Mouse (Mus musculus): ENCODE results near the gene Gna14. TPM values are rescaled to one million over a fixed set of nuclear protein-coding genes. Genes with fewer than 3 reads are reported as not detected.

Gna14 gene
- polyA plus RNA-seq, 1 experiment: 3.4 TPM

DNA sequence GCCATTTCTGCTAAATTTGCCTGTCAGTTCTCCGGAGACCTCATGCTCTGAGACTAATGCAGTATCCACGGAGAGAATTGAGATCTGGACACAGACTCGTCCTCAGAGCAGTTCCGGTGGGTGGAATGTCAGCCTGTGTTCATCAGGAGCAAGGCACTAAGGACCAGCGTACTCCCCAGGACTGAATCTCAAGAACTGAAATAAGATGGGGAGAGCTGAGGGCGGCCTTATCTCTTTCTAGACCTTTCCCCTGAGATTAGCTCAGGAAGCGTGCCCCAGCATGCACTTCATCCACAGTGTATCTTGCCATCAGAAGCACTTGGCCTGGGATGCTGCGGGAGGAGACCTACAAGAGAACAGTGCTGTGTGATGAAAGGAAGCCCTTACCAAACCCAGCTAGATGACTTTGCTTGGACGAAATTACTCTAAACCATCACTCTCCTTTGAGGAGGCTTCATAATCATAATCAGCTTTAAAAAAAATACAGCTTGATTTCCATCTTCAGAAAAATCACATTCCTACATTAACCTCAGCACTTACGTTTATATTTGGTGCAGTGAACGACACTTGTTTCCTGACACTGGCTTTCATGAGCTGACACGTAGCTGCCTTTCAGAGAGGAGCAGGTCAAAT lies 41.9 kb downstream of the Gna14 start:
- H3K36me3 ChIP-seq (ENCODE audit: control insufficient read depth, insufficient read depth, low read length): no peaks in the 10 kb centered on the region
- H3K27me3 ChIP-seq (ENCODE audit: control insufficient read depth, insufficient read depth, low read length): no peaks in the 10 kb centered on the region
- no peak for TF ChIP-seq POLR2A (IDR thresholded peaks at IDR 0.05; ENCODE audit: control insufficient read depth, extremely low read depth, insufficient read depth, low read length, poor library complexity)
- no peak for TF ChIP-seq CTCF (IDR thresholded peaks at IDR 0.05; ENCODE audit: borderline replicate concordance, control insufficient read depth, extremely low read depth, insufficient read depth, low read length, poor library complexity)
- H3K4me1 ChIP-seq (replicated peaks; ENCODE audit: control insufficient read depth, insufficient read depth, low read length): no peaks in the 10 kb centered on the region
- H3K27ac ChIP-seq (ENCODE audit: control insufficient read depth, insufficient read depth, low read length): no peak overlapping the region
- no peak for DNase-seq
- WGBS: 87% methylated on average over 12 of the region's 12 CpGs
- no peak overlapping the region for H3K4me3 ChIP-seq (ENCODE audit: control insufficient read depth, insufficient read depth, low read length)

DNA sequence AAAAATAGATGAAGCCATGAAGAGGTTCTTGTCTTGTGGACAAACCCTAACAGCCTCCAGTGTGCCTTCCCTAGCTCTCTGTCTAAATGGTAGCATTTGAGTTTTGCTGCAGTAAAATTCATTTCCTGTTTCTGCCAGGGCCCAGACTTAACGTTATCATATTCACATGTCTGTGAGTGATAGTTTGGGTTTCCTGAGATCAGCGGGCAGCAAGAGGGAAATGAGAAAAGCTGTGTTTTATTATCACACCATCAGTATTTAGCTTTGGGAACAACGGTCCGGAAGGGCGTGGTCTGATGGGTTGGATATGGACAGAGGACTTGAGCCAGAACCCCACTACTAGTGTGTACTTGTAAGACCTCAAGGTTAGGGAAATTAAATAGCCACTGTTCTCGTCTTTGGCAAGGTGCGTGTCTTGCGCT lies 42.6 kb downstream of the Gna14 start:
- 36% methylated on average over 8 of the region's 8 CpGs for WGBS
- TF ChIP-seq CTCF (IDR thresholded peaks at IDR 0.05; ENCODE audit: borderline replicate concordance, control insufficient read depth, extremely low read depth, insufficient read depth, low read length, poor library complexity) (no peak), POLR2A (IDR thresholded peaks at IDR 0.05; ENCODE audit: control insufficient read depth, extremely low read depth, insufficient read depth, low read length, poor library complexity) (no peak)
- DNase-seq: no peak
- Histone ChIP-seq H3K27ac (ENCODE audit: control insufficient read depth, insufficient read depth, low read length) (no peak overlapping the region), H3K36me3 (ENCODE audit: control insufficient read depth, insufficient read depth, low read length) (no peaks in the 10 kb centered on the region), H3K4me1 (replicated peaks; ENCODE audit: control insufficient read depth, insufficient read depth, low read length) (no peaks in the 10 kb centered on the region), H3K4me3 (ENCODE audit: control insufficient read depth, insufficient read depth, low read length) (no peak overlapping the region), H3K27me3 (ENCODE audit: control insufficient read depth, insufficient read depth, low read length) (no peaks in the 10 kb centered on the region)

DNA sequence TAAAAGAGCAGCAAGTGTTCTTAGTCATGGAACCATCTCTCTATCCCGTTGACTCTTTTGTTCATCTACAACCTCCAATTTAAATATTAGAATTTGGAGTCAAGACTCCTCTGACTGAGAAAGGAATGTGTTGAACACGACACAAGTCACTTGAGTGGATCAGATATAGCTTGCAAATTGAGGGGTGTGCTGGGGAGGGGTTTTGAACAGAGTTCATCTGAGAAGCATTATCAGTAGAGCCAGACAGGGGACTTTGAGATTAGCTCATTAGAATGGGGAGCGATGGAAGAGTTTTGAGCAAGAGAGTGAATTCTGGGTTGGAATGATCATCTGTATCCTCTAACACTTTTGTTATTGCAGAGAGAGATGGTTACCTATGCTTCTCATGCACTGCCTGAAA lies 46.5 kb downstream of the Gna14 start:
- Histone ChIP-seq H3K4me3 (ENCODE audit: control insufficient read depth, insufficient read depth, low read length) (no peak overlapping the region), H3K27ac (ENCODE audit: control insufficient read depth, insufficient read depth, low read length) (no peak overlapping the region), H3K36me3 (ENCODE audit: control insufficient read depth, insufficient read depth, low read length) (no peaks in the 10 kb centered on the region), H3K27me3 (ENCODE audit: control insufficient read depth, insufficient read depth, low read length) (no peaks in the 10 kb centered on the region), H3K4me1 (replicated peaks; ENCODE audit: control insufficient read depth, insufficient read depth, low read length) (no peaks in the 10 kb centered on the region)
- no peak for DNase-seq
- WGBS: 97% methylated on average over 3 of the region's 3 CpGs
- TF ChIP-seq CTCF (IDR thresholded peaks at IDR 0.05; ENCODE audit: borderline replicate concordance, control insufficient read depth, extremely low read depth, insufficient read depth, low read length, poor library complexity): no peak
- TF ChIP-seq POLR2A (IDR thresholded peaks at IDR 0.05; ENCODE audit: control insufficient read depth, extremely low read depth, insufficient read depth, low read length, poor library complexity): no peak

DNA sequence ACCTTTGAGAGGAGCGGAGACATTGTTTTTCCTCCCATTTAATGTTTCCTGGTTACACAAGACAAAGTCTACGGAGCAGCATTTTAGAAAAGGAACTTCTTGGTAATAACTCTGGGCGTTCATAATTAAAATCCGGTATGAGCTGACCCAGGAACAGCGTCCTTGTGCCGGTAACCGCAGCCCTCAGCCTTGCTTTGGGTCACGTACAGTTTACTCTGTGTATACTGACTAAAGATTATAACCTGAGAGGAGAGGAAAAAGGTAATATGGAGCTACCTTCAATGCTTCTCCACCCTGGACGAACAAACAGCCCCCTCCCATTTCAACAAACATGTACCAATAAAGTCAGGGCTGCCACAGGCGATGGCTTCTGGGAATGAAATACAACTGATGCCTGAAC lies 48.7 kb downstream of the Gna14 start:
- DNase-seq: no peak
- H3K4me3 ChIP-seq (ENCODE audit: control insufficient read depth, insufficient read depth, low read length): no peak overlapping the region
- 97% methylated on average over 10 of the region's 10 CpGs for WGBS
- H3K36me3 ChIP-seq (ENCODE audit: control insufficient read depth, insufficient read depth, low read length): no peaks in the 10 kb centered on the region
- TF ChIP-seq CTCF (IDR thresholded peaks at IDR 0.05; ENCODE audit: borderline replicate concordance, control insufficient read depth, extremely low read depth, insufficient read depth, low read length, poor library complexity): no peak
- TF ChIP-seq POLR2A (IDR thresholded peaks at IDR 0.05; ENCODE audit: control insufficient read depth, extremely low read depth, insufficient read depth, low read length, poor library complexity): no peak
- H3K4me1 ChIP-seq (replicated peaks; ENCODE audit: control insufficient read depth, insufficient read depth, low read length): no peaks in the 10 kb centered on the region
- H3K27ac ChIP-seq (ENCODE audit: control insufficient read depth, insufficient read depth, low read length): no peak overlapping the region
- no peaks in the 10 kb centered on the region for H3K27me3 ChIP-seq (ENCODE audit: control insufficient read depth, insufficient read depth, low read length)

DNA sequence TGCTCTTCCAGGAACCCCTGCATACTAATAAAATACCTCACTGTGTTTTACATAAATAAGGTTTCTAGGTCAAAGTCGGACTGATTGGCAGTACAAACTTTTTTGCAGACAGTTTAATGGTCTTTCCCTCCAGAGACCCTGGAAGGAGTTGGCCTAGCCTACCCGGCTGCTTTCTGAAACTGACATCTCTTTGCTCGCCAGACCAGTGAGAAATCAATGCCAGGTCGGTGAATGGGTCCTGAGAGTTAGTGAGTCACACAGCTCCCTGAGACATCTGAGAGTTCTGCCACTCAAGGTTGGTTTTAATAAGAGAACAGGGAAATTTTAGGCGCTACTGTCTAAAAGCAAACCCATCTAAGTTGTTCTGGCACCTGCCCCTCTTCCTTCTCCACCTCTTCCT lies 49.1 kb downstream of the Gna14 start:
- WGBS: 90% methylated on average over 5 of the region's 5 CpGs

DNA sequence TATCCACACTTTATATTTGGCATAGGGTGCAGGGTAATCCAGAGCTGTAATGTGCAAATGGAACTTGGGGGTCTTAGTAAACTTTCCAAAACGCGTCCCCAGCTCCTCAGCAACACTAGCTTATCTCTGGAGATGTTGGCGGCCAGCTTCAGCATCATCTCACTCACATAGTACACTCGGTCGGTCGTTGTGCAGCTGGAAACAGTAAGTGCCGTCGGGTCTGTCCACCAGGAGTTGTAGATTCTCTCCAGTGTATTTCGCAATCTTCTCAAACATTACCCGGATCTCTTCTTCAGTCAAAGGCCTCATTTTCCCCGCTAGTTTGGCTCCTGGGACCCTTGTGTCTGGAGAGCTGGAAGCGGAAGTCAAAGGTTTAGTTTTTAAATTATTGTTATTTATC lies 55.2 kb downstream of the Gna14 start:
- no peak for DNase-seq
- Histone ChIP-seq H3K27ac (ENCODE audit: control insufficient read depth, insufficient read depth, low read length) (no peak overlapping the region), H3K4me3 (ENCODE audit: control insufficient read depth, insufficient read depth, low read length) (no peak overlapping the region), H3K27me3 (ENCODE audit: control insufficient read depth, insufficient read depth, low read length) (no peaks in the 10 kb centered on the region), H3K36me3 (ENCODE audit: control insufficient read depth, insufficient read depth, low read length) (no peaks in the 10 kb centered on the region), H3K4me1 (replicated peaks; ENCODE audit: control insufficient read depth, insufficient read depth, low read length) (no peaks in the 10 kb centered on the region)
- TF ChIP-seq CTCF (IDR thresholded peaks at IDR 0.05; ENCODE audit: borderline replicate concordance, control insufficient read depth, extremely low read depth, insufficient read depth, low read length, poor library complexity) (no peak), POLR2A (IDR thresholded peaks at IDR 0.05; ENCODE audit: control insufficient read depth, extremely low read depth, insufficient read depth, low read length, poor library complexity) (no peak)
- WGBS: 94% methylated on average over 12 of the region's 12 CpGs

More for the DNA sequence above, 49.1 kb downstream of the Gna14 start:
- DNase-seq: no peak
- Histone ChIP-seq H3K36me3 (ENCODE audit: control insufficient read depth, insufficient read depth, low read length) (no peaks in the 10 kb centered on the region), H3K27me3 (ENCODE audit: control insufficient read depth, insufficient read depth, low read length) (no peaks in the 10 kb centered on the region), H3K27ac (ENCODE audit: control insufficient read depth, insufficient read depth, low read length) (no peak overlapping the region), H3K4me3 (ENCODE audit: control insufficient read depth, insufficient read depth, low read length) (no peak overlapping the region), H3K4me1 (replicated peaks; ENCODE audit: control insufficient read depth, insufficient read depth, low read length) (no peaks in the 10 kb centered on the region)
- TF ChIP-seq CTCF (IDR thresholded peaks at IDR 0.05; ENCODE audit: borderline replicate concordance, control insufficient read depth, extremely low read depth, insufficient read depth, low read length, poor library complexity) (no peak), POLR2A (IDR thresholded peaks at IDR 0.05; ENCODE audit: control insufficient read depth, extremely low read depth, insufficient read depth, low read length, poor library complexity) (no peak)

DNA sequence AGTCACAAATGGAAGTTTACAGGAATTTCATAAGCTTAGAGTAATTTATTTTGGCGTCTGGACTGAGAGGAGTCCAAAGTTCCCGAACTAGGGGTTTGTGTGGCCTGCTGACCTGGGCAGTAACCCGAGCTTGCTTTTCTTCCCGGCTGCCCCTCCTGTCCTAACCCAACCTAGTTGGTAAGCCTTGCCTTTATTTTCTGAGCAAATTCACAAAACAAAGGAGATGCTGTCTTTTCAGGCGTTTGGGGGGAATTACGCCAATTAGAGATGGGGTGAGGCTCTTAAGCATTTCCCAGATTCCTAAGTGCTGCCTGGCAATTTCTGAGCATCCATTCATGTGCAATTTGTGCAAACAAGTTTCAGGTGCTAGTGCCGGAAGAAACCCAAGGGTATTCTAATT lies 55.9 kb downstream of the Gna14 start:
- Histone ChIP-seq H3K4me1 (replicated peaks; ENCODE audit: control insufficient read depth, insufficient read depth, low read length) (no peaks in the 10 kb centered on the region), H3K27me3 (ENCODE audit: control insufficient read depth, insufficient read depth, low read length) (no peaks in the 10 kb centered on the region), H3K27ac (ENCODE audit: control insufficient read depth, insufficient read depth, low read length) (no peak overlapping the region), H3K36me3 (ENCODE audit: control insufficient read depth, insufficient read depth, low read length) (no peaks in the 10 kb centered on the region), H3K4me3 (ENCODE audit: control insufficient read depth, insufficient read depth, low read length) (no peak overlapping the region)
- no peak for DNase-seq
- WGBS: 92% methylated on average over 7 of the region's 7 CpGs
- no peak for TF ChIP-seq CTCF (IDR thresholded peaks at IDR 0.05; ENCODE audit: borderline replicate concordance, control insufficient read depth, extremely low read depth, insufficient read depth, low read length, poor library complexity)
- no peak for TF ChIP-seq POLR2A (IDR thresholded peaks at IDR 0.05; ENCODE audit: control insufficient read depth, extremely low read depth, insufficient read depth, low read length, poor library complexity)
